Mouse (Mus musculus) layer of hippocampus, postnatal 10 days (tissue): ENCODE results near the gene Ldlrap1. TPM values are rescaled to one million over a fixed set of nuclear protein-coding genes. Genes with fewer than 3 reads are reported as not detected.

Experiments used
- DNase-seq, 2 experiments: peaks; one replicate each; pipeline ENCODE4 v3.0.0; 2021; ENCODE audit warnings: low spot score in 2 of 2
- total RNA-seq, 2 experiments: library from RNA; stranded (reverse); gene quantifications; 2 replicates each; pipeline ENCODE4 v1.2.3; 2021

Ldlrap1 gene
- total RNA-seq, 2 experiments from 2014 or later = 2.7 to 3.2 TPM

DNA sequence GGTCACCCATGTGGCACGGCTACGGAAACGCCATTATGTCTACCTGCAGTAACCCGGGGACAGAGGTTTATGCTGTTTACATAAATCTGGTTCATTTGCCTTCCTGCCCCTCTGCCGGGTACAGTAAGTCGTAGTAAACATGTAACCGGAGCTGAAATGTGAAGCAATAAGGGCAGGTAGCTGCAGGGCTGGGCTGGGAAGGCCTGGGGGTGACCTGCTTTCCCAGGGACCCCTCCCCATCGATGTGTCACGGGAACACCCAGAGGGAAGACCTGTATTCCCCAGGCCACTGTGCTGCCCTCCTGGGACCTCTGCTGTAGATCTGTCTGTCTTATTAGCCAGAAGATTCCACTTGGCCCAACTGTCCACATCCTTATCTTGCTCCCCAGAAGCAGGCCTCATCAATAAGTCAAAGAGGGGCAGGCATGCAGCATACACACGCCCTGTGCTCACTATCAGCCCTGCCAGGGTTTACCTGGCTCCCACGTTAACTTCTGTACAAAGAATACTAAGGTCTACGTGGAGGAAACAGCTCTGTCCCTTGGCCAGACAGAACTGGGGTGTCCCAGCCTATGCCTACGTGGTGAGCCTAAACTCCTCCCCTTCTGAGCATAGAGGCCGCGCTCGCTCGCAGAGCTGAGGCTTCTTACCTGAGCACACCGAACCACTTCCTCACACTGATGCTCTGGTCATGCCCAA lies 16.0 kb downstream of the Ldlrap1 start:
- no peak for DNase-seq

DNA sequence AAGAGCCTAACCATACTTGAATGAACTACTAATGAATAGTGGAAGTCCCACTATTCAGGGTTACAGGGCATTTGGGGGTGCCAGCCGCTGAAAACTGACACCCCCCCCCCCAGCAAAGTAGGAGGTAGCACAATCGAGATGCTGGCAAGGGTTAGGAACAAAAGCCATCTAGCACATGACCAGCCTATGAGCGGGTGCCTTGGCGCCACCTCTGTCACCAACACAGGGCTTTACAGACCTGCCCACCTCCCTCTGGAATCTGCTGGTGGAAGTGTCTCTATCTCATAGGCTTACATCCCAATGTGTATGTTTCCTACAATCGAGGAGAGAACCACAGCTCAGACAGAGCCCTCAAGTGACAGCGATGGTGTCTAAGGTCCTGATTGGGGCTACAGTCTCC lies 17.0 kb downstream of the Ldlrap1 start:
- no peak for DNase-seq

- DNase-seq = no peak
These were observed 17.6 kb downstream of the Ldlrap1 start for GRCm38 (mm10) chr4:134750263-134750662.

DNA sequence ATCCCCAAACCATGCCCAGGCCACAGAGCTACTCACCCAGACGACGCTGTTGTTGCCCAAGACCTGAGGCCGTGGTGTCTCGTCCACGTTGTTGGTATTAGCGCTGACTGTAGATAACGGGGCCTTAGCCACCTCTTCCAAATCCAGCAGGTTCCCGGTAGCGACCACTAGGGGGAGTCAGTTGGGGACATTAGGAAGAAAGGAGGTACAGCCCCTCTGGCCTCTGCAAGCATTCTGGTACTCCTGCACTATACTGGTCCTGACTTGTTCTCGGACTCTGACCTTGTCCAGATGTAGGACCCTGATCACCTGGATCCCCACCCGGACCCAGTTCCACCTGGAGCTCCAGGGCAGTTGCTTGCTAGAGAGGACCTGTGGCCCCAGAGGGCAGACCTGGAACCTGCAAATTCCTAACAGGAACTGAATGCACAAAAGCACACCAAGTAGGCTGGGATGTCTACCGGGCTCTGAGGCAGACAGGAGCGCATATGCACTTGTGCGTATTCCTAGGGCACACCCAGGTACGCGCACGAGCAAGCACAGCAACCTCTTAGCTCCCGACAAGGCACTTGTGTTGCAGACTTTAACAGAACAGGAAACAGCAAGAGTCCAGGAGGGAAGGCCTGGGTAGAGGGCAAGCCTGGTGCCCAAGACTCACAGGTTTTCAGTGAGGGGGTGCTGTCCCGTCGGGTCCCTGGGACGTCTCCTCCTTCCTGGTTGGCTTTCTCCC lies 18.4 kb downstream of the Ldlrap1 start:
- no peak for DNase-seq

- DNase-seq = no peak
These were observed 21.7 kb downstream of the Ldlrap1 start for GRCm38 (mm10) chr4:134745900-134746661.

GRCm38 (mm10) chr4:134743881-134744633 lies 23.8 kb downstream of the Ldlrap1 start:
- no peak for DNase-seq

DNA sequence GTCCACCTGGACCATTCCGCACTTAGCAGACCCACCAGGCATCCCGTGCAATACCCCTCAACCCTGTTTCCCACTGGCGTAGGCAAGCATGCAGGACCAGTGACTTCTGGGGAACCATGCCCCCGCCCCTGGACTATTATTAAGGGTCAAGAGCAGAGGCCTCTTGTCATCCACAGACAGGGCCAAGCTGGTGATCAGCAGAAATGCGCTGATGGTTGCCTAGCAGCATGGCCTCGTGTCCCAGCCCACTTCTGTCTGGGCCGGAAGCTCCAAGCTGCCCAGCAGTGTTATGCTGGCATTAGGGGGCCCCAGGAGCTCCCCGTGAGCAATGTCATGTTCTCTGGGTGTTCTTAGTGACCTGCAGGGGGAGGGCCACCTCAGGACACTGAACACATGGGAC lies 25.9 kb downstream of the Ldlrap1 start:
- no peak for DNase-seq

GRCm38 (mm10) chr4:134740186-134740585 lies 27.6 kb downstream of the Ldlrap1 start:
- DNase-seq = no peak

DNA sequence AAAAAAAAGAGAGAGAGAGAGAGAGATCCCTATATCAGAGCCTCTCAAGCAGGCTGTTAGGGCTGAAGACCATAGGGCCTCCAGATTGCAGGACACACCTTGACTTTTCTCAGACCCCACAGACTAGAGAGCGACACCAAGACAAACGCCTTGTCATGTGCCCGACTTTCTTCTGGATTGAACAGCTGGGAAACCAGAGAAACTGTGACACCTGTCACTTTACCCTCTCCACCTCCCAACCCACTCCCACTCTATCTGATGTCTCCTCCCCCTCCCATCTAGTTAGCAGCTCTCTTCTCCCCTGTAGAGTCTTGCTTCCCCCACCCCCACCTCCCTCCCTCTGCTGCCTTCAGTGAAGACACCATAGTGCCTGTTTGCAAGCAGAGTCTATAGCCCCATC lies 28.3 kb downstream of the Ldlrap1 start:
- no peak for DNase-seq

DNA sequence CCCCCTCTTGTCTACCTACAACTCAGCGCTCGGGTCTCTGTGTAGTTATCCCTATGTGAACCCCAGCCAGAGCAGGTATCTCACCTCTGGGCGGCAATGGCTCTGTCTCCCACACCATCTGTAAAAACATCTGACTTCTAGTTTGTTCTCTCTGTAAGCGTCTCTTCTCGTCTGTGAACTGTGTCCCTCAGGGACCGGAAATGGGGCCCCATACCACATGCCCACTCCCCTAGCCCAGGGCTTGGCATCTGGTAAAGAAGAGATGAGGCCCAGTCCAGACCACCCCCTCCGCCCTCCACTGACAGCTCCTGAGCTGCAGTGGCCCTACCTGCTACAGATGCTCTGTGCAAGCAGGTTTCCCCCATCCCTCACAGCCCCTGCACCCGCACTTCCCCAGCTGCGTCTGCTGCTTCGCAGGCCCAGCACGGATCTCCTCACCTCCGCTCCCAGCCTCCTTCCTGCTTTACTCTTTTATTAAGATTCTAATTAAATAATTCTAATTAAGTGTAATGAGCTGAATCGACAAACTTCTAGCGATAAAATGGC lies 30.4 kb downstream of the Ldlrap1 start:
- DNase-seq = no peak

- DNase-seq = no peak
These were observed 31.7 kb downstream of the Ldlrap1 start for GRCm38 (mm10) chr4:134736147-134736546.

DNA sequence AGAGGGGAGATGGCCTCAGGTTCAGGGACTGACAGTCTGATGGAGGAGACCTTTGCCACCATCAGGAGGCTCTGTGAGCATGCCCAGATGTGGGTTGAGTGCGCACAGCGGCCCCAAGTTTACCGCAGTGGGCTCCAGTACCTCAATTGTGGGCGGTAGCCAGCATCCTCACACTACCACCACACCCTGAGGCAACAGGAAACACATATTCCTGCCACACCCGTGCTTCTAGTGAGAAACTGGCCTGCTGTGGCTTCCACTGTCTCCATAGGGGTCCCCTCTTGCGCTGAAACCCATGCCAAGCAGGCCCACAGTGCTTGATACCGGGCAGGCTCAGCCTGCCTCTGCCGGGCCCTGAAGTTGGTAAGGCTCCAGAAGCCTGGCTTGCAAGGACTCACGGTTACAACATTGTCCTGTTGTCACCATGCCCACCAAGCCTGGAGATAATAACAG lies 33.2 kb downstream of the Ldlrap1 start:
- DNase-seq = no peak

GRCm38 (mm10) chr4:134734038-134734628 lies 33.7 kb downstream of the Ldlrap1 start:
- DNase-seq = no peak

- no peak for DNase-seq
These were observed 34.5 kb downstream of the Ldlrap1 start for GRCm38 (mm10) chr4:134733371-134733770.

DNA sequence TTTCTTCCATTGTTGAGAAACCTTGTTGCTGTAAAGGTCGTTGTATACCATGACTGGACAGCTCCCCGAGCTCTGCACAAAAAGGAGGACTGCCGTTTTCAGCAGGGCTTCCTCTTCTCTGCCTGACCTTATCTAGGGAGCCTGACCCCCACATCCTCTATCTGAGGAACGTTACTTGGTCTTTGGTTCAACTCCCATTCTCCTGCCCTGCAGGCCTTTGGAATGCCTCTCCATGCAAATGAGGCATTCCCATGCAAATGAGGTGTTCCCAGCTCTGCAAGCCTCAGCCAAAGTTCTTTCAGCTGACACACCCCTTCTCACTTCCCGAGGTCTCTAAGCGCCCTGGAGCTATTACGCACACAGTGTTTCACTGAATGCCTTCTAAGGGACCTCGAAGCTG lies 37.7 kb downstream of the Ldlrap1 start:
- no peak for DNase-seq

- no peak for DNase-seq
These were observed 42.0 kb downstream of the Ldlrap1 start for GRCm38 (mm10) chr4:134725735-134726345.

DNA sequence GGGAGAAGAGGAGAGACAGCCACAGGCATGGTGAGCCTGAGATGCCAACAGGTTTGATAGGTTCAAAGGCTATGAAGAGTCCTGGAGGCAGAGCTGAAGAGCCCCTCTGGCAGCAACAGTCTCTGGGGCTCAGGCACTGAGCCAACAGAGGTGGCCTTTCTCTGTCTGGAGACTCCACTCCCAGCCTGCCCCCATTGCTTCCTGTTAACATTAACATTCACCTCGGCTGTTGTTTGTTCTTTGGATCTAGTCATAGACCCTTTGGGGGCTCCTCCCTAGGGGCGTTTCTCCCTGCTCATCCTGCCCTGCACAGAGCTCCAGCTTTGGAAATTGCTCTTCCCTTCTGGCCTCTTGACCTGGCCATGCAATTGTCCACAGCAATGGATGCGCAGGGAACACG lies 42.9 kb downstream of the Ldlrap1 start:
- no peak for DNase-seq

- no peak for DNase-seq
These were observed 44.6 kb downstream of the Ldlrap1 start for GRCm38 (mm10) chr4:134723251-134723650.

DNA sequence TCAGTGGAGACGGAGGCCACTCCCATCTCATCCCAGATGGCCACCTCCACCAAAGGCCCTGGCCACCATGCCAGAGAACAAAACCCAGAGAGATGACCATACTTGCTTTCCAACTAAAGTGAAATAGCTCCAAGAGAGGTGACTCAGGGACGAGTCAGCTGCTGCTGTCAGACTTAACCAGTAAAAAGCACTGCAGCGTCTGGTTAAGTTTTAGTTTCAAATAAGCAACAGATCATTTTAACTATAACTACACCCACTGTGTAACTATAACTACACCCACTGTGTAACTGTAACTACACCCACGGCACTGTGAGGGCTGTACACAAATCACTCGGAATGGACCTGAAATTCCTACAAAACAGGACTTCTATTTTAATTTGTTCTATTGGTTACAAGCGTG lies 46.7 kb downstream of the Ldlrap1 start:
- DNase-seq = no peak

DNA sequence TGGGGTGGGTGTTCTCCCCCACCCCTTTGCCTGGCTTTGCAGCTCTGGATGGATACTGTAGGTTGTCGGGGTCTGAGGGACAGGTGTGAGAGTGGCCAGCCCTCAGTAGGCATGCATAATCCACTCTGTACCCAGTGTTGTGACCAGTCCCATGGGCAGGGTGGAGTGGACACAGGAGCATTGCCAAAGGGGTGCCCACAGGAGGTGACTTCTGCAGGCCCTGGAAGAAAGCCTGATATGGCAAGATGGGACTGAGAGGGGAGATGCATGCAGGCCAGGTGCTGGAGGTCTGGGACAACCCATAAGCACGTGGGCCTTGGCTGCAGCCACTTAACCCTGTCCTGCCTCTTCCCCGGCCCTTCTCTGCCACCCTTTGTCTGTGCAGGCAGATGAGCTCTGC lies 47.5 kb downstream of the Ldlrap1 start:
- DNase-seq = no peak
